Mouse (Mus musculus) olfactory bulb, adult 2 months (tissue): Measurements from ENCODE around the gene Nkd1. TPM values are rescaled to one million over a fixed set of nuclear protein-coding genes. Genes with fewer than 3 reads are reported as not detected.

Source experiments
- H3K27ac ChIP-seq: fragments of 200-500 bp; 2 replicates; pipeline ENCODE4 v1.5.1; 2012; ENCODE audit warnings: low read depth, low read length; ENCODE audit not compliant: insufficient read depth
- H3K4me1 ChIP-seq: fragments of 200-500 bp; 2 replicates; pipeline ENCODE4 v1.6.1; 2012; ENCODE audit warnings: low read length; ENCODE audit not compliant: control insufficient read depth, insufficient read depth
- H3K4me3 ChIP-seq: fragments of 200-500 bp; 2 replicates; pipeline ENCODE4 v1.5.1; 2012; ENCODE audit warnings: mild to moderate bottlenecking, low read depth, low read length, moderate library complexity; ENCODE audit not compliant: insufficient read depth
- CTCF ChIP-seq: fragments of 200-500 bp; IDR thresholded peaks from 2 replicates; pipeline ENCODE4 v1.5.1; 2012; ENCODE audit warnings: low read depth, mild to moderate bottlenecking, low read length, moderate library complexity; ENCODE audit not compliant: insufficient read depth
- POLR2A ChIP-seq: fragments of 200-500 bp; IDR thresholded peaks from 2 replicates; pipeline ENCODE4 v1.6.1; 2012; ENCODE audit warnings: mild to moderate bottlenecking, low read depth, low read length, moderate library complexity; ENCODE audit not compliant: insufficient read depth
- WGBS: fragments of 180-500 bp; shearing (Covaris S2); methylation state at CpG from one replicate; pipeline ENCODE4 v1.1.7; 2018; 5-methylcytosine and 5-hydroxymethylcytosine counted together
- polyA plus RNA-seq: library from polyadenylated mRNA; stranded (reverse); fragments of >200 nt; gene quantifications from 2 replicates; pipeline ENCODE4 v1.2.4, GENCODE M21; 2012; ENCODE audit warnings: low replicate concordance; ENCODE audit not compliant: missing spikeins, insufficient read depth, insufficient read length

Gene Nkd1
- polyA plus RNA-seq, 1 experiment, result not detected

DNA sequence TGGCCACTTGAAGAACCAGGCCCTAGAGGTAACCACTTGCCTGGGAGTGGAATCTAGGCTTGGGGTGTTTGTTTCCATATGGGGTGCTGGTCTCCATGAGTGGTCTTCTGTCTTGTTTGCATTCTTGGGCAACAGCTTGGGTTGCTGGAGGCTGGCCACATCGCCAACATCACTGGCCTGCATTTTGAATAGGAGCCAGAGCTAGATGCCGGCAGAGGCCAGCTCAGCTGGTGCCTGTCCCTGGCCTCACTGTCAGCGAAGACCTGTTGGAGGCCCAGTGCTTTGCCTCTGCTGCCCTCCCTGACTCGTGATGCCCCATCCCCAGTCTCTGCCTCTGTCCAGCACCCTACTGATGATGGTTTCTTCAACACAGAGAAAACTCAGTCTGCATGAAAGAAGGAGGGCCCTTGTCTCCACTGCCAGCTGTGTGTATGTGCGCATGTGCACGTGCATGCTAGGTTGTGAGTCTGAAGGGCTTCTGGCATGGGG is 38.9 kb downstream of the Nkd1 start:
- H3K4me1 ChIP-seq, result peaks cover 11% of the 10 kb centered on the region
- no peak overlapping the region for H3K4me3 ChIP-seq
- TF ChIP-seq POLR2A, result no peak
- no peak for TF ChIP-seq CTCF
- WGBS, result 82% methylated on average over 6 of the region's 6 CpGs
- no peak overlapping the region for H3K27ac ChIP-seq

DNA sequence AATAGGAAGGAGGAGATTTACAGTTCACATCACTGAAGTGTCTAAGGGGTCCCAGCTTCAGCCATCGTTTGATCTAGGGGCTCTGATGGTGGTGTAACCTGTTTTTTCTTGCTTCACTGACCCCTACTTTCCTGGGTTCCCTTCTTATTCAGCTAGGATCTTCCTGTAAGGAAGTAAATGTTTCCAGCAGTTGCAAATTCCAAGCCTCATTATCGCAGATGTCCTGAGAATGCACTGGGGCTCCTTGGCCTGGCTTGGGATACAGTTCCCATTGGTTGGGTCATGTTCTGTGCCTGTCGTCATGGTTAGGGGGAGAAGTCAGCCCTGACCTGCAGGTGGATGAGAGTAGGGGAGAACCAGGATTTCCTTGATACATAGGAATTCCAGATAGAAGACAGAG is 40.2 kb downstream of the Nkd1 start:
- TF ChIP-seq POLR2A, result no peak
- TF ChIP-seq CTCF, result no peak
- H3K4me1 ChIP-seq, result peaks cover 17% of the 10 kb centered on the region
- H3K4me3 ChIP-seq, result no peak overlapping the region
- H3K27ac ChIP-seq, result no peak overlapping the region
- WGBS, result 80% methylated on average over 3 of the region's 3 CpGs

DNA sequence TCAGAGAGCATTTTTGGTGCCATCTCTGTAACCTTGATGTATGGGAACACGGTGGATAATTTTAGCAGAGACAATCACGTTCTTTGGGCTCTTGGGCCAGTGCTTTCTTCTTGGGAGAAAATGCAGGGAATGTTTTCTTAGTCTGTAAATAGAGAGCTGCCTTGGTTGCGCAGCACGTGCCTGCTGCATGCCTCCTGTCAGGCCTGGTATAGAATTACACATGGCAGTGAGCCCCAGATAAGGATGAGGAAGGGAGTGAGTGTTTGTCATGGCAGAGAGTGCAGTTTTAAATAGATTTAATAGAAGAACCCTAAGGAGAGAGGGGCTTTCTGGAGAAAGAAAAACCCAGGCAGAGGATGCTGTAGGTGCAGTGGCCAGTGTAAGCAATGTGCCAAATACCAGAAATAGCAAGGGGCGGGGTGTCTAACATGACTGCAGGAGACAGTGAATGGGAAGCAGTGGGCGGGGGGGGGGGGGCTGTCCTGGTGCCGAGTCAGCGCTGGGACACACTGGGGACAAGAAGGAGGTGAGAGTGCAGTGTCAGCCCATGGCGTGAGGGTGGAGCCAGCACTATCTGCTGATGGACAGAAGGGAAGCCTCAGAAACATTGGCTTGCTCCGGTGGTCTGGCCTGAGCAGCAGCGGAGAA is 43.2 kb downstream of the Nkd1 start:
- TF ChIP-seq CTCF (no peak), POLR2A (no peak)
- Histone ChIP-seq H3K4me3 (no peak overlapping the region), H3K4me1 (peaks cover 27% of the 10 kb centered on the region), H3K27ac (no peak overlapping the region)
- 53% methylated on average over 11 of the region's 11 CpGs for WGBS

DNA sequence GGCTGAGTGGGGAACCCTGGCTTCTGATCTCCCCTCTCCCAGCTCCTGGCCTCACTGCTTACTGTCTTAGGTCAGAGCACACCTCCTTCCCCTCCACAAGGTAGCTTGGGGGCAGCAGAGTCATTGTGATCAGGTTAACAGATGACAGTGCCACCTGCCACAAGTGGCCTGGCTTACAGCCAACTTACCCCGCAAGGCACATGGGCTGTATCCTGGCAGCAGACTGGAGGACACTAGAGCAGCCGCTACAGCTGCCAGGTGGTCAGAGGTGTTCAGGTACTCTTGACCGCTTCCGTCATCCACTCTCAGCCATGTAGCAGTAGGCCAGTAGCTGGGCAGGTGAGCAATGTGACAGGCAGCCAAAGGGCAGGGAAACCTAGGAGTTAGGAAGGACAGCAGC is 45.0 kb downstream of the Nkd1 start:
- H3K27ac ChIP-seq, result no peak overlapping the region
- peaks cover 27% of the 10 kb centered on the region for H3K4me1 ChIP-seq
- 91% methylated on average over 4 of the region's 4 CpGs for WGBS
- TF ChIP-seq CTCF (no peak), POLR2A (no peak)
- no peak overlapping the region for H3K4me3 ChIP-seq

DNA sequence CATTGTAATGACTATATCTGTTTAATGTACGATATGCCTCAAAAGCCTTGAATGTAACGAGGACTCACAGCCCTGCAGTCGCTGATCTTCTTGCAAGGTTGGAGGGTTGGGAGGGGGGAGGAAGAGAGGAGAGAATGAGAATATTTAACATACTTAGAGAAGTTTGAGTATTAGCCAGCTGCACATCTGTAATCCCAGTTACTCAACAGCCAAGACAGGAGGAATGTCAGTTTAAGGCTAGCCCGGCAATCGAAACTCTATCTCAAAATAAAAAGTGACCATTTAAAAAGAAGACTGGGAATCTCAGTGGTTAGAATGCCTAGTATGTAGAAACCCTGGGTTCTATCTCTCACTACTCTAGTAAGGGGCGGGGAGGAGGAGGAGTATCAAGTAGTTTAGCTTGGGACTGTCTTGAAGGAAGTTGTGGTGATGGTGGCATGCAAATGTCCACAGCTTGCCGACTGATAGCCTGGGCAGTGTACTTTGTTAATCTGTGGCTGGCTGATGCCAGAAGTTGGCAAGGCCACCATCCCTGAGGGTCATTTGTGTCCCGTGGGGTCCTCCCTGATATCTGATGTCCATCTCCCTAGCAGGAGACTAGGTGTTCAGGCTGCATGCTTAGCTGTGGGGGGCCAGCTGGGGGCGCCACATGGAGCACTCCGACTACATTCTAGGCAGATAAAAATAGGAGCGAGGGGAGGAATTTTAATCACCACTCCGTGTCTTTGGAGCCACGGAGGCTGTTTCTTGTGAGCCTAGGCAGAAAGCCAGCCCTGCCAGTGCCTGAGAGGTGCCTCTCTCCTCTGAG is 46.4 kb downstream of the Nkd1 start:
- TF ChIP-seq CTCF (peak; percentile 31; the same call in 1 of the 2 replicates), POLR2A (no peak)
- 42% methylated on average over 13 of the region's 13 CpGs for WGBS
- Histone ChIP-seq H3K4me3 (no peak overlapping the region), H3K4me1 (peaks cover 36% of the 10 kb centered on the region), H3K27ac (0 out of 2 replicates have a peak overlapping the region, but pooled peaks have one; percentile 8)

DNA sequence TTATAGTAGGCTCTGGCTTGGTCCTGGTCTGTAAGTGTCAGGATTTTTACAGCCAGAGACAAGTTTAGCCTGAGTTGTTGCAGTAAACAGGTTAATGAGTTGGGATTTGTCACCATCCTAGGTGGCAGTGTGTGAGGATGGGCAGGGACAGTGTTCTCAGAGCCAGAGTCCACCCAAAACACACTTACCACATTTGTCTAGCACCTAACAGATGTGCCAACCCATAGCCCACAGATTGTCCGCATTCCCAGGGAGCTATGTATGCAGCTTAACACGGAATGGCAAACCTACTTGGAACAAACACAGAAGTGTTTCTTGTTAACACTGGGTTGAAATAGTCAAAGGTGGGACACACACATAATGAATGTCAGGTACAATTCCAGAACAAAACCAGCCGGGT is 47.1 kb downstream of the Nkd1 start:
- WGBS, result 80% methylated on average over 3 of the region's 3 CpGs
- no peak for TF ChIP-seq POLR2A
- TF ChIP-seq CTCF, result no peak
- H3K27ac ChIP-seq, result no peak overlapping the region
- peaks cover 36% of the 10 kb centered on the region for H3K4me1 ChIP-seq
- no peak overlapping the region for H3K4me3 ChIP-seq

DNA sequence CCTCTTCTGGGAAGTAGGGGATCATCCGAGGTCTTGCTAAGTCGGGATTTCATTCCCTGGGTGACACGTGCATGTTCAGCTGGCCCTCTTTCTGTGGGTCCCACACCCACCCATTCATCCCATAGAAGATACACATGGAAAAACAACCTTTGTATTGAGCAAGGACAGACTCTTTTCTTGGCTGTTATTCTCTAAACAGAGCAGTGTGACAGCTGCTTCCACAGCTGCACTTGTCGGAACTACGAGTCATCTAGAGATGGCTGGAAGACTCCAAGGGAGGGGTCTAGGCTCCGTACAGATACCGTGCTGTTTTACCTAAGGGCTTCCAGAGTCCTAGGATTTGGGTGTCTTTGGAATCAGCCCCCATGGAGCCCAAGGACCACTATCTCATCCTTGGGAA is 48.2 kb downstream of the Nkd1 start:
- whole genome bisulfite sequencing, result 62% methylated on average over 7 of the region's 7 CpGs
- no peak overlapping the region for H3K4me3 ChIP-seq
- H3K4me1 ChIP-seq, result peaks cover 35% of the 10 kb centered on the region
- no peak for TF ChIP-seq CTCF
- no peak for TF ChIP-seq POLR2A
- no peak overlapping the region for H3K27ac ChIP-seq

DNA sequence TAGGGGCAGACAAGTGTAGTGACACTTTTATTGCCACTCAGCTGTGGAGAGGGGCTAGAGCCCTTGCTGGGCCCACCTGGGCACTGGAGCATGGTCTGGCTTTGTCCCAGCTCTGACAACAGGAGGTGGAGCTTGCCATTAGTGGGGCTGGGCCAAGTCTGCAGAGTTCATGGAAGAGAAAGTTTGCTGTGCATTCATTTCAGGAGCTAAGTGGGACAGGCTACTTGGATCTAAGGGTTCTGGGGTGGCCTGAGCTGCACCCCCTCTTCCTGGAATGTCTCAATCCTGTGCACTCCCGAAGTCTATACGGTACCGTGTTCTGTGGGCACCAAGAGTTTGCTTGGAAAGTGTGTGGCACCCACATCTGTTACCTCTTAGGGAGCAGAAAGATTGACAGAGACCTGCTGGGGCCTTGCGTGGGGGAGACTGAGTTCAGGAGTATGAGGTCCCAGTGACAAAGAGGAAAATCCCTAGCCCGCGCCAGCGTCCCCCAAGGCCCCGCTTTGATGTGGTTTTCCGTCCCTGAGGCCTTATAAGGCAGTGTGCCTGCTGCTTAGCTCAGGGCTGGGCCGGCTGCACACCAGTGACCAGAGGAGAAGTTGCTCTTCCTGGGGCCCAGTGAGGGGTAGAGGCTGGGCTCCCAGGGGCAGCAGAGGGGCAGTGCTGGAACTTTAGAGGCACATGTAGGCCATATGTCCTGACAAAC is 49.3 kb downstream of the Nkd1 start:
- Histone ChIP-seq H3K4me3 (no peak overlapping the region), H3K4me1 (peaks cover 28% of the 10 kb centered on the region), H3K27ac (no peak overlapping the region)
- 87% methylated on average over 10 of the region's 10 CpGs for WGBS
- TF ChIP-seq CTCF (no peak), POLR2A (no peak)

DNA sequence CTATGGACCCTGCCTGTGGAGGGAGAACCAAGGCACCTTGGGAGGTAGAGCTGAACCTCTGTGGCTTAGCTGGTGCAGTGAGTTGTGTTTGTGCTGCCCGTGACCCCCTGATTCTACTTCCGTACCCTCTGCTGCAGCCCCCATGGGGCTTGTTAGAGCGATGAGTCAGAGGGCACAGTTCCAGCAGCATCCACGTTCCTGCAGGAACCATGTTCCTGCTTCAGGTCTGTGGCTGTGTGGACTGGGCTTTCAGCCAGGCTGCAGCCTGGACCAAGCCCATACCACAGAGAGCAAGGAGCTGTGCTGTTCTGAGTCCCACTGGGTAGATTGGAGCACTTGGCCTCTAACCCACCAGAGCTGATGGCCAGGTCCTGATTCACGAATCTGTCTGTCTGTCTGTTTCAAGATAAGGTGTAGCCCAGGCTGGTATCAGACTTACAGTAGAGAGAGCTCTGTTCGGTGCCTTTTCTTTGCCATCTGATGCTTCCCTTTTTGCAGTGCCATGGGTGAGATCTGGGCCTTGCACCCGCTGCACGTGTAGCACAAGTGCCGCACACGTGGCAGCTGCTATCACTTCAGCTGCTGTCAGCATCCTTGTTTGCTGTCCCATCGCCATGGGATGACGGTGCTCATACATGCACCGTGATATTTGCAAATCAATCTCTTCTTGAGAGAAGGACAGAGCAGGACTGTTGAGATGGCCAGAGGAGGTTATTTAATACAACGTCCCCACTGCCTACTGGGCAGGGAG is 50.5 kb downstream of the Nkd1 start:
- 73% methylated on average over 14 of the region's 14 CpGs for WGBS
- H3K4me1 ChIP-seq, result peaks cover 30% of the 10 kb centered on the region

More for the DNA sequence above, 50.5 kb downstream of the Nkd1 start:
- Histone ChIP-seq H3K27ac (no peak overlapping the region), H3K4me3 (no peak overlapping the region)
- TF ChIP-seq CTCF (no peak), POLR2A (no peak)
